Mouse (Mus musculus): ENCODE data around the gene Hist1h2ak. TPM values are rescaled to one million over a fixed set of nuclear protein-coding genes. Genes with fewer than 3 reads are reported as not detected.
A peak's percentile ranks its signal among the peaks of the same experiment; 100 is the strongest.
"Not testable (repeated sequence)": the region's sequence is repeated elsewhere in the genome, so short reads cannot be mapped to it uniquely, and the experiment has no call there.

The Hist1h2ak gene
- polyA plus RNA-seq, 1 experiment from 2014 or later = 7.5 TPM

DNA sequence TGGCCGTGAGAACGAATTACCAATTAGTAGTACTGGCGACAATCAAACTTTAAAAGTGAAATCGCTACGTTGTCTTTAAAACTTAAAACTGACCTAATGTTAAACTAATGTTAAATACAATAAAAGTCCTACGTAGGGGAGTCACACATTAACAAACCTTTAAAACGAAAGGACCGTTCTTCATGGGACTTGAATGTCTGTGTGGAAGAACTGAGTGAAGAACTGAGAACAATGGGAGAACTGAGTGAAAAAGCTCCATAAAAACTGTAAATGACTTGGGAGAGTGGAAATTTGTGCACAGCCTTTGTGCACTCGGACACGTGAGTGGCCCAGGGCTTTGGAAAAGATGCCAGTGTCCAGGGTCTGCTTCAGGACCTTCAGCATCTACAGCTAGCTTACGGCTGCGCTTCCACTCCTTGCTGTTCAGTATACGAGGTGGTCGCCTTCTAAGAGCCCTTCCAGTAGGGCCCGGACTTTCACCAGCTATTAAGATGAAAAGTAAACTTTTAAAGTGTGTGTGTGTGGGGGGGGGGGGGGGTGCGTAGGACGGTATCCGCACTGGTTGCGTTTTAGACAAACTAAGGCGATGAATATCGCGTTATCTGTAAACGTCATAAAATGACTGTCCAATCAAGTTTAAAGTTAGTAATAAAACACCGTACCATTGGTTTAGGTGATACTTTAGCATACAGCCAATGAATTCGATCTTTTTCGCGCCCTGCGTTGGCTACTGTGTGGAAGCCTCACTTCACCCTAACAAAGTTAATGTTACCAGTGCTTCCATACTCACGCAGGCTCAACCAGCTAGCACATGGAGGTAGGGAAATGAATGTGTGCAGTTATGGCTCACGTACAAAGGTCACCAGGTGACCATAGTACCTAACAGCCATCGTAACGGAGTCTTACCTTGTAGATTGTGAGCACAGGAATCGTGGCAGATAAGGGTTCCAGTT is 25.5 kb upstream of the Hist1h2ak start:
- H3K9me3 ChIP-seq (ENCODE audit: low read length) = no peaks in the 10 kb centered on the region
- peak; percentile 98 for DNase-seq (ENCODE audit: low spot score)

DNA sequence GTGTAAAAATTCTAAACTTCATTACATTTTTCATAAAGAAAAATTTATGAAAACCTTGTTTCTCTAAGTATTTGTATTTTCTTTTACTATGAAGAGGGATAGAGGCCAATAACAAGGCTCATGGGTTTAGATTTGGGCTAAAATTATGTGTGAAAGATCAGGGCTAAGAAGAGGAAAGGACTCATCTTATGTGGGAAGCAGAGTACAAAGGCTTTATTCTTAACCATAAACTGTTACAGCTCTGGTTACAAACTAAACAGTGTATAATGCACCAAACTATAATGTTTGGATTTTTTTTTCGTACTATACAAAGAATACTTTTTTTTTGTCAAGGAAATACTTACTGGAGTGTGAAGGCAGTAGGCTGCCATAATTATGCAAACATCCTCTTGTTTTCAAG is 2.1 kb upstream of the Hist1h2ak start:
- 42% methylated on average over 1 of the region's 1 CpGs for WGBS
- no peak for TF ChIP-seq EP300 (IDR thresholded peaks at IDR 0.05)
- no peak for TF ChIP-seq CTCF (IDR thresholded peaks at IDR 0.05)
- H3K9me3 ChIP-seq (ENCODE audit: low read length) = no peaks in the 10 kb centered on the region
- ATAC-seq = no peak
- no peak overlapping the region for H3K27ac ChIP-seq (ENCODE audit: low read length)
- H3K36me3 ChIP-seq (ENCODE audit: insufficient read depth, low read length) = no peaks in the 10 kb centered on the region
- no peak overlapping the region for H3K4me3 ChIP-seq (ENCODE audit: low read depth, low read length)
- H3K27me3 ChIP-seq (replicated peaks; ENCODE audit: insufficient read depth, low read length) = no peaks in the 10 kb centered on the region
- H3K9ac ChIP-seq (replicated peaks; ENCODE audit: low read depth) = no peak overlapping the region
- H3K4me2 ChIP-seq (replicated peaks; ENCODE audit: low read depth, low read length) = no peak overlapping the region
- H3K4me1 ChIP-seq (ENCODE audit: insufficient read depth, low read depth, low read length) = no peaks in the 10 kb centered on the region; the same call in 1 of the 2 replicates
- DNase-seq (ENCODE audit: low spot score) = no peak

More for the DNA sequence above, 25.5 kb upstream of the Hist1h2ak start:
- H3K4me1 ChIP-seq (ENCODE audit: insufficient read depth, low read depth, low read length) = peaks cover 10% of the 10 kb centered on the region; the same call in 1 of the 2 replicates
- no peaks in the 10 kb centered on the region for H3K36me3 ChIP-seq (ENCODE audit: insufficient read depth, low read length)
- TF ChIP-seq EP300 (IDR thresholded peaks at IDR 0.05) = peak; percentile 56
- no peak for TF ChIP-seq CTCF (IDR thresholded peaks at IDR 0.05)
- peak overlapping the region; percentile 86 for H3K27ac ChIP-seq (ENCODE audit: low read length)
- WGBS = 2% methylated on average over 33 of the region's 33 CpGs
- peak overlapping the region; percentile 63 for H3K9ac ChIP-seq (replicated peaks; ENCODE audit: low read depth)
- no peaks in the 10 kb centered on the region for H3K27me3 ChIP-seq (replicated peaks; ENCODE audit: insufficient read depth, low read length)
- ATAC-seq = peak; percentile 90
- peak overlapping the region; percentile 95 for H3K4me2 ChIP-seq (replicated peaks; ENCODE audit: low read depth, low read length)
- H3K4me3 ChIP-seq (ENCODE audit: low read depth, low read length) = peak overlapping the region; percentile 52

DNA sequence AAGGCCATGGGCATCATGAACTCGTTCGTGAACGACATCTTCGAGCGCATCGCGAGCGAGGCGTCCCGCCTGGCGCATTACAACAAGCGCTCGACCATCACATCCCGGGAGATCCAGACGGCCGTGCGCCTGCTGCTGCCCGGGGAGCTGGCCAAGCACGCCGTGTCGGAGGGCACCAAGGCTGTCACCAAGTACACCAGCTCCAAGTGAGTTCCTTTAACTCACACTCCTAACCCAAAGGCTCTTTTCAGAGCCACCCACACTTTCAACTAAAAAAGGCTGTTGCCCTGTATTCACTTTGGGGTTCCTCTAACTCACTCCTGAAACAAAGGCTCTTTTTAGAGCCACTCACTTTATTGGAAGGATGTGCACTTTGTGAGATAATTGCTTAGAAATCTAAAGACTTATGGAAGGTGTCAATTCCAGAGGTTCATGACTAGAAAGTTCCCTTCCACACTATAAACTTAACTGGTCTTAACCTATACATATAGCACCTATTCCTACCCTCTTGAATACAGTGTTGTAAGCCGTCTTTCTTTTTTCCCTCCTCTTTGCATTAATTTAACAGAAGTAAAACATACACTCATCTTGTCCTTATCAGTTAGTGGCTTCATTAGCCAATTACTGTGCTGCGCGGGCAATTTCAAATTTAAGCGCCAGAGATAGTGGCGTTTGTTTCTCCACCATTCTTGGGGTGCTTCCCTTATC is 821 bp upstream of the Hist1h2ak start:
- not testable (repeated sequence) for H3K4me1 ChIP-seq (ENCODE audit: insufficient read depth, low read depth, low read length); H3K9me3 ChIP-seq (ENCODE audit: low read length); H3K27me3 ChIP-seq (replicated peaks; ENCODE audit: insufficient read depth, low read length); H3K36me3 ChIP-seq (ENCODE audit: insufficient read depth, low read length)
- Histone ChIP-seq H3K4me2 (replicated peaks; ENCODE audit: low read depth, low read length) (peak overlapping the region; percentile 66), H3K4me3 (ENCODE audit: low read depth, low read length) (peak overlapping the region; percentile 52), H3K9ac (replicated peaks; ENCODE audit: low read depth) (0 out of 2 replicates have a peak overlapping the region, but pooled peaks have one; percentile 9), H3K27ac (ENCODE audit: low read length) (peak overlapping the region; percentile 75; the same call in 1 of the 2 replicates)
- ATAC-seq (peak; percentile 15; the same call in 1 of the 2 replicates), DNase-seq (ENCODE audit: low spot score) (peak; percentile 58)
- under 1% methylated on average over 9 of the region's 26 CpGs for WGBS

DNA sequence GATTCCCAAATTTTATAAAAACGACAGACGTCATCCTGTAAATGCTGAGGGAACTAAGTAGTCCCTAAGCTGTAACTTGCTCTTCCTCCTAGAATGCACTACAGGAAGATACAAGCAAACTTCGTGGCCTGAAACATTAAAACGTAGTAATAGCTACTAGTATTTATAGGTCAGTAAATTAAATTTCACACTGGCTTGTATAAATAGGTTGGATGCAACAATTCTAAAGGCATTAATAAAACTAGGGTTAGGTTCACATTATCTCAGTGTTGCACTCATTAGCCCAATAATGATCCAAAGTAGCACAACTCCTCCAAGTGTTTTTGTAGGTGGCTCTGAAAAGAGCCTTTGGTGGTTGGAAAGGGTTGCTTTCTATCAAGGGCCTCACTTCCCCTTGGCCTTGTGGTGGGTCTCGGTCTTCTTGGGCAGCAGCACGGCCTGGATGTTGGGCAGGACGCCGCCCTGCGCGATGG is 540 bp downstream of the Hist1h2ak start:
- Histone ChIP-seq H3K27me3 (replicated peaks; ENCODE audit: insufficient read depth, low read length) (no peaks in the 10 kb centered on the region), H3K27ac (ENCODE audit: low read length) (peak overlapping the region; percentile 81), H3K4me2 (replicated peaks; ENCODE audit: low read depth, low read length) (peak overlapping the region; percentile 66), H3K9ac (replicated peaks; ENCODE audit: low read depth) (peak overlapping the region; percentile 26), H3K4me1 (ENCODE audit: insufficient read depth, low read depth, low read length) (peaks cover 7% of the 10 kb centered on the region), H3K36me3 (ENCODE audit: insufficient read depth, low read length) (no peaks in the 10 kb centered on the region), H3K9me3 (ENCODE audit: low read length) (no peaks in the 10 kb centered on the region), H3K4me3 (ENCODE audit: low read depth, low read length) (peak overlapping the region; percentile 52)
- ATAC-seq (no peak), DNase-seq (ENCODE audit: low spot score) (no peak)
- 1% methylated on average over 9 of the region's 10 CpGs for WGBS
- TF ChIP-seq EP300 (IDR thresholded peaks at IDR 0.05) = no peak
- TF ChIP-seq CTCF (IDR thresholded peaks at IDR 0.05) = no peak

DNA sequence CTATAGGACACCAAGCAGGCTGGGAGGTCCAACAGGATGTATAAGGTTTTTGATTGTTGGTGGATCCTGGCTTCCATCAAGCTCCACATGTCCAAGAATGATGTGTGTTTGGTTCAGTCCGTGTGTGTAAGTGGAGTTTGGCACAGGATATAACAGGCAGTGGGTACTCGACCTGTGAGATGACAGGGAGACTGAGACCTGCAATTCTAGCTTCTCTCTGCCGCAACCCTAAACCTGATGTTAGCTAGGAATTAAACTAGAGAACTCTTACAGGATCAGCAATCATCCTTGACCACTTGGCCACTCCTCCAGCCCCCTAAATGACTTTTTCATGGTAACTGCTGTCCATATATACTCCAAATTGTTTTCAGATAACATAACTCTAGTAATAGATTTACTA is 1.3 kb downstream of the Hist1h2ak start:
- H3K36me3 ChIP-seq (ENCODE audit: insufficient read depth, low read length) = no peaks in the 10 kb centered on the region
- H3K27me3 ChIP-seq (replicated peaks; ENCODE audit: insufficient read depth, low read length) = no peaks in the 10 kb centered on the region
- TF ChIP-seq CTCF (IDR thresholded peaks at IDR 0.05) (no peak), EP300 (IDR thresholded peaks at IDR 0.05) (no peak)
- H3K9ac ChIP-seq (replicated peaks; ENCODE audit: low read depth) = no peak overlapping the region
- DNase-seq (ENCODE audit: low spot score) = no peak
- no peak overlapping the region for H3K4me3 ChIP-seq (ENCODE audit: low read depth, low read length)
- H3K4me2 ChIP-seq (replicated peaks; ENCODE audit: low read depth, low read length) = no peak overlapping the region
- H3K9me3 ChIP-seq (ENCODE audit: low read length) = no peaks in the 10 kb centered on the region
- WGBS = 20% methylated on average over 3 of the region's 3 CpGs
- H3K4me1 ChIP-seq (ENCODE audit: insufficient read depth, low read depth, low read length) = peaks cover 7% of the 10 kb centered on the region
- ATAC-seq = no peak
- H3K27ac ChIP-seq (ENCODE audit: low read length) = no peak overlapping the region

DNA sequence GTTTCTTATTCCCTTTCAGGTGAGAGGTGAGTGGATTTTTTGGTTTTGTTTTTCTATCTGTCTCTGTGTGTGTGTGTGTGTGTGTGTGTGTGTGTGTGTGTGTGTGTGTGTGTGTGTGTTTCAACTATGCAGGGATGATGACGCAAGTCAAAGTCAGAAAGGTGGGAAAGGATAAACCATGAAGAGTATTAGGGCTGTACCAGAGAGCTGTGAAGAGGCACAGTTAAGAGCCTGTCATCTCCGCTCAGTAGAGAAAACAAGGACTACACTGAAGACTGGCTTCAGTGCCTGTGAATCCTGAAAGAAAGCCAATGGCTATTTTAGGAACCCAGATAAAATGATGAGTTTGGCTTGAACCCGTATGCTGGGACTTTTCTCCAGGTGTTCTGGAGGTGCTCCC is 1.8 kb downstream of the Hist1h2ak start:
- Histone ChIP-seq H3K27ac (ENCODE audit: low read length) (no peak overlapping the region), H3K36me3 (ENCODE audit: insufficient read depth, low read length) (no peaks in the 10 kb centered on the region), H3K27me3 (replicated peaks; ENCODE audit: insufficient read depth, low read length) (no peaks in the 10 kb centered on the region), H3K4me2 (replicated peaks; ENCODE audit: low read depth, low read length) (no peak overlapping the region), H3K9ac (replicated peaks; ENCODE audit: low read depth) (no peak overlapping the region), H3K4me3 (ENCODE audit: low read depth, low read length) (no peak overlapping the region), H3K4me1 (ENCODE audit: insufficient read depth, low read depth, low read length) (peaks cover 7% of the 10 kb centered on the region), H3K9me3 (ENCODE audit: low read length) (no peaks in the 10 kb centered on the region)
- no peak for TF ChIP-seq CTCF (IDR thresholded peaks at IDR 0.05)
- TF ChIP-seq EP300 (IDR thresholded peaks at IDR 0.05) = no peak
- WGBS = 53% methylated on average over 3 of the region's 3 CpGs
- no peak for DNase-seq (ENCODE audit: low spot score)
- no peak for ATAC-seq

Measured in lung, postnatal 0 days (tissue).